Mouse (Mus musculus) B cell, adult 2 months (primary cell): ENCODE results near the gene Scg5.
A peak's percentile ranks its signal among the peaks of the same experiment; 100 is the strongest.

Source experiments
- DNase-seq, 2 experiments: peaks; one replicate each; pipeline ENCODE4 v3.0.0; 2022

Gene Scg5

GRCm38 (mm10) chr2:113828943-113829882, at the start of gene Scg5:
Gene Scg5 (minus strand): TSS chr2:113829121.
- no peak for DNase-seq

- no peak for DNase-seq
Observed at GRCm38 (mm10) chr2:113870115-113870514, 41.2 kb upstream of the Scg5 start.

- DNase-seq: no peak
Observed at GRCm38 (mm10) chr2:113868404-113868803, 39.5 kb upstream of the Scg5 start.

GRCm38 (mm10) chr2:113866155-113866554, 37.2 kb upstream of the Scg5 start:
- DNase-seq: no peak

GRCm38 (mm10) chr2:113849141-113849540, 20.2 kb upstream of the Scg5 start:
- no peak for DNase-seq

GRCm38 (mm10) chr2:113848245-113849121, 19.6 kb upstream of the Scg5 start, which contains the start of gene Arhgap11a:
Gene Arhgap11a (minus strand): TSS chr2:113848661.
- DNase-seq: peak; percentile 93 to 94

- no peak for DNase-seq
Observed at GRCm38 (mm10) chr2:113847678-113848244, 18.8 kb upstream of the Scg5 start.

- no peak for DNase-seq
Observed at GRCm38 (mm10) chr2:113845081-113845480, 16.2 kb upstream of the Scg5 start.

- DNase-seq: no peak
Observed at GRCm38 (mm10) chr2:113841656-113842437, 12.9 kb upstream of the Scg5 start.

- no peak for DNase-seq
Observed at GRCm38 (mm10) chr2:113839488-113839887, 10.6 kb upstream of the Scg5 start.

- no peak for DNase-seq
Observed at GRCm38 (mm10) chr2:113835219-113835618, 6.3 kb upstream of the Scg5 start.

GRCm38 (mm10) chr2:113828086-113828942, 607 bp downstream of the Scg5 start:
- DNase-seq: no peak

- peak; percentile 37 to 45 for DNase-seq
Observed at GRCm38 (mm10) chr2:113823909-113824308, 5.0 kb downstream of the Scg5 start.

GRCm38 (mm10) chr2:113822367-113822766, 6.6 kb downstream of the Scg5 start:
- DNase-seq: no peak

- no peak for DNase-seq
Observed at GRCm38 (mm10) chr2:113821176-113821734, 7.7 kb downstream of the Scg5 start.

GRCm38 (mm10) chr2:113820117-113820516, 8.8 kb downstream of the Scg5 start:
- peak; percentile 19 to 23 for DNase-seq

GRCm38 (mm10) chr2:113817681-113818606, 11.0 kb downstream of the Scg5 start:
- DNase-seq: no peak

GRCm38 (mm10) chr2:113807640-113808039, 21.3 kb downstream of the Scg5 start:
- DNase-seq: peak; percentile 43 to 46

GRCm38 (mm10) chr2:113806851-113807577, 21.9 kb downstream of the Scg5 start:
- no peak for DNase-seq
